8 mouse cellular contexts compared by ENCODE assay signal in the genomic region with DNA sequence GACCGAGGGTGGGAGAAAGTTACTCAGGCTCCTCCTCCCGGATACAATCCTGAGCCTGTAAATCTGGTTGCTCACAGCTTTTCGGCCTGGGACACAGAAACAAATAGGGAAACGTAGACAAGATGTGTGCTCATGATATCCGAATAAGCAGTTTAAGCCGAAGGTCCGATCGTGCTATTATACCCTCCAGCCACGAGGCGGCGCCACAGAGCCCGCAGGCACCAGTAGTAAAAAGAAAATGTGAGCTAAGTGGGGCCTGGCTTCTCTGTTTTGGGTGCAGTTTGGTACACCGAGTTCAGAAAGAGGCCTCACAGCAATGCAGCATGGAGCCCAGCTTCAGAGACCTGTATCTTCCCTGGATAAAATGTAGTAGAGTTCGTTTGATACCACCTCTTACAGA. TPM values are rescaled to one million over a fixed set of nuclear protein-coding genes. Genes with fewer than 3 reads are reported as not detected.
A peak's percentile ranks its signal among the peaks of the same experiment; 100 is the strongest.
DNase-seq lines count a peak whose midpoint lies in the region; ATAC-seq and TF ChIP-seq lines count a peak whose summit lies in the region.

No protein-coding gene starts in this region.

- intact Hi-C loops in heart, postnatal 36 days (cut with DNase I), result loop anchor here (1.0 to 2.0 kb wide), 3 partner anchors 15 to 94 kb away; no protein-coding TSS in a partner anchor

- no peak for ATAC-seq in heart, embryonic 13.5 days (ENCODE audit: extremely low read depth, insufficient number of reproducible peaks, low FRiP score, low TSS enrichment)
- ATAC-seq in heart, embryonic 12.5 days (ENCODE audit: insufficient number of reproducible peaks, low FRiP score), result no peak
- no peak for ATAC-seq in liver, embryonic 14.5 days (ENCODE audit: insufficient read depth)
- ATAC-seq in forebrain, embryonic 16.5 days, result no peak

- H3K4me2 ChIP-seq in heart, embryonic 13.5 days, result 0 out of 2 replicates have a peak overlapping the region, but pooled peaks have one; percentile 20
- H3K4me2 ChIP-seq in heart, embryonic 12.5 days, result no peak overlapping the region
- peak overlapping the region; percentile 31 for H3K4me2 ChIP-seq in liver, embryonic 14.5 days (ENCODE audit: low read depth)
- no peak overlapping the region for H3K4me2 ChIP-seq in forebrain, embryonic 16.5 days (ENCODE audit: low read length)

- H3K4me3 ChIP-seq in heart, embryonic 13.5 days, result no peak overlapping the region
- no peak overlapping the region for H3K4me3 ChIP-seq in heart, embryonic 12.5 days
- no peak overlapping the region for H3K4me3 ChIP-seq in liver, embryonic 14.5 days (ENCODE audit: insufficient read depth in 1 of 2, low read depth in 2 of 2, low read length in 2 of 2)
- no peak overlapping the region for H3K4me3 ChIP-seq in forebrain, embryonic 16.5 days (replicated peaks; ENCODE audit: low read length)

- peak; percentile 87 for TF ChIP-seq CTCF in liver, embryonic 14.5 days (IDR thresholded peaks at IDR 0.05; ENCODE audit: low read depth)

- 46% methylated on average over 14 of the region's 14 CpGs for WGBS in heart, embryonic 13.5 days
- WGBS in heart, embryonic 12.5 days, result 49% methylated on average over 14 of the region's 14 CpGs
- WGBS in liver, embryonic 14.5 days (ENCODE audit: insufficient replicate concordance), result 27% methylated on average over 14 of the region's 14 CpGs
- 74% methylated on average over 14 of the region's 14 CpGs for WGBS in forebrain, embryonic 16.5 days

- peak; percentile 71 for DNase-seq in 416B (ENCODE audit: low read depth)
- peak; percentile 55 to 65 for DNase-seq in adrenal gland, adult 18-20 months (ENCODE audit: low spot score in 2 of 2)
- DNase-seq in heart, postnatal 36 days, result peak; percentile 52 to 68
- peak in 2 of 3 experiments; percentile 15 to 35 for DNase-seq in liver, embryonic 14.5 days (ENCODE audit: low read depth in 3 of 3, low spot score in 3 of 3)
- DNase-seq in spleen, adult 18-20 months, result peak; percentile 13 to 54

- H3K27me3 ChIP-seq in heart, embryonic 13.5 days (replicated peaks), result no peaks in the 10 kb centered on the region
- H3K27me3 ChIP-seq in heart, embryonic 12.5 days (replicated peaks), result no peaks in the 10 kb centered on the region
- H3K27me3 ChIP-seq in liver, embryonic 14.5 days (ENCODE audit: control insufficient read depth, insufficient read depth, low read length), result no peaks in the 10 kb centered on the region
- no peaks in the 10 kb centered on the region for H3K27me3 ChIP-seq in forebrain, embryonic 16.5 days (replicated peaks; ENCODE audit: control insufficient read depth, insufficient read depth, low read length)

- H3K4me1 ChIP-seq in heart, embryonic 13.5 days, result peaks cover 14% of the 10 kb centered on the region
- H3K4me1 ChIP-seq in heart, embryonic 12.5 days (replicated peaks), result peaks cover 11% of the 10 kb centered on the region
- H3K4me1 ChIP-seq in liver, embryonic 14.5 days (replicated peaks; ENCODE audit: control insufficient read depth in 2 of 2, insufficient read depth in 2 of 2, low read length in 1 of 2), result peaks cover 0 to 20% of the 10 kb centered on the region in 2 experiments; a peak in 2 of 4 replicates
- H3K4me1 ChIP-seq in forebrain, embryonic 16.5 days (replicated peaks; ENCODE audit: control insufficient read depth, insufficient read depth, low read length), result no peaks in the 10 kb centered on the region

- no peak overlapping the region for H3K27ac ChIP-seq in heart, embryonic 13.5 days (replicated peaks)
- no peak overlapping the region for H3K27ac ChIP-seq in heart, embryonic 12.5 days (ENCODE audit: poor library complexity, severe bottlenecking)
- no peak overlapping the region for H3K27ac ChIP-seq in liver, embryonic 14.5 days
- H3K27ac ChIP-seq in forebrain, embryonic 16.5 days (ENCODE audit: low read length), result no peak overlapping the region

- H3K36me3 ChIP-seq in heart, embryonic 13.5 days, result no peaks in the 10 kb centered on the region
- no peaks in the 10 kb centered on the region for H3K36me3 ChIP-seq in heart, embryonic 12.5 days
- H3K36me3 ChIP-seq in liver, embryonic 14.5 days (replicated peaks; ENCODE audit: control insufficient read depth, insufficient read depth, low read depth), result no peaks in the 10 kb centered on the region
- no peaks in the 10 kb centered on the region for H3K36me3 ChIP-seq in forebrain, embryonic 16.5 days (ENCODE audit: control insufficient read depth, insufficient read depth)

- TF ChIP-seq EP300 in liver, embryonic 14.5 days (IDR thresholded peaks at IDR 0.05; ENCODE audit: low read depth), result no peak

- no peak overlapping the region for H3K9ac ChIP-seq in heart, embryonic 13.5 days
- no peak overlapping the region for H3K9ac ChIP-seq in heart, embryonic 12.5 days
- no peak overlapping the region for H3K9ac ChIP-seq in liver, embryonic 14.5 days (replicated peaks)
- H3K9ac ChIP-seq in forebrain, embryonic 16.5 days (replicated peaks; ENCODE audit: low read depth, low read length), result no peak overlapping the region

- no peaks in the 10 kb centered on the region for H3K9me3 ChIP-seq in heart, embryonic 13.5 days
- no peaks in the 10 kb centered on the region for H3K9me3 ChIP-seq in heart, embryonic 12.5 days (replicated peaks)
- H3K9me3 ChIP-seq in liver, embryonic 14.5 days (ENCODE audit: control insufficient read depth, low read length), result no peaks in the 10 kb centered on the region
- H3K9me3 ChIP-seq in forebrain, embryonic 16.5 days (ENCODE audit: control insufficient read depth, low read length), result no peaks in the 10 kb centered on the region

RNA-seq across cellular contexts. Expression of gene Cdk1, which starts 46.5 kb away (rescaled TPM):
- 344 and 384 TPM in 2 replicates for polyA plus RNA-seq in heart, embryonic 13.5 days (2015; fragmentation: Nextera tagmentation; extraction: Ambion mirVana)
- polyA plus RNA-seq in heart, embryonic 12.5 days (2016; fragmentation: Nextera tagmentation; extraction: Ambion mirVana), result 337 and 339 TPM in 2 replicates
- 1 to 10 TPM; 3.0 to 4.3 TPM for total RNA-seq in adrenal gland, adult 18-20 months (2021)
- 1 to 10 TPM; 2.4 to 2.7 TPM for total RNA-seq in heart, postnatal 36 days (2021)
- 140 and 273 TPM in 2 replicates for polyA plus RNA-seq in liver, embryonic 14.5 days (2012; rRNA removed)
- polyA plus RNA-seq in liver, embryonic 14.5 days (2014; fragmentation: Nextera tagmentation; extraction: Ambion mirVana), result 353 and 360 TPM in 2 replicates
- 154 and 191 TPM in 2 replicates for polyA plus RNA-seq in forebrain, embryonic 16.5 days (2015; fragmentation: Nextera tagmentation; extraction: Ambion mirVana)

Comparison
In these comparisons a context has a peak if more than half of its experiments do, and no peak if none do; other contexts are left out.
1. H3K4me2 ChIP-seq: peak in heart, embryonic 13.5 days (single experiment) and liver, embryonic 14.5 days (single experiment); none in heart, embryonic 12.5 days (single experiment) and forebrain, embryonic 16.5 days (single experiment).
2. Peak in every context shown above with its lines, with median percentiles within 50 percentile points of each other: DNase-seq.